Mouse (Mus musculus) liver, embryonic 14 days (tissue): ENCODE data around the gene Brd2. TPM values are rescaled to one million over a fixed set of nuclear protein-coding genes. Genes with fewer than 3 reads are reported as not detected.

Experiments used
- polyA plus RNA-seq: library from polyadenylated mRNA; depleted of rRNA; stranded (reverse); fragments of >200 nt; gene quantifications from 2 replicates; pipeline ENCODE4 v1.2.3, GENCODE M21; 2012; rRNA removed

Gene Brd2
- 53.0 and 53.8 TPM in 2 replicates for polyA plus RNA-seq

GRCm38 (mm10) chr17:34122188-34122984, at the start of gene Brd2:
Gene Brd2 (minus strand): TSS chr17:34122634.

GRCm38 (mm10) chr17:34152923-34153322, 30.5 kb upstream of the Brd2 start, which contains the start of gene H2-DMb1:
Gene H2-DMb1 (plus strand): TSS chr17:34153072.

DNA sequence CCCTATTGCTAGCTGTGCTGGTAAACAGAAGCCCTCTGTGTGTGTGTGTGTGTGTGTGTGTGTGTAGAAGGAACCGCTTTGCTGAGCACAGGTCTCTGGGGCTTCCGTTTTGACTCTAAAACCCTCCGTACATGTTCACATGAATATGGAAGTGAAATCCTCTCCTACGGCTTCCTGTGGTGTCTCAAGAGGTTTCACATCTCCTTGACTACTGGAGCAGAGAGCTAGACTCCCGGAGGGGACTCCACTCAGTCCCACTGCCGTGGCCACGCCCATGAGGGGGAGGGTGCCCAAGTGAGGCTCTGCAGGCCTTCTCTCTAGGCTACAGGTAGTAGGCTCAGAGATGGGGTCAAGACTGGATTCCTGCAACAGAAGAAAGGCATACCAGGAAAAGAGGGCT, 20.6 kb upstream of the Brd2 start, which contains the start of gene H2-DMb2:
TSS of gene H2-DMb2 (plus strand) at position 275 of the 400 bp plus-strand sequence.

GRCm38 (mm10) chr17:34119249-34120179, 2.9 kb downstream of the Brd2 start, which contains the start of gene H2-DMa:
Gene H2-DMa (plus strand): TSS chr17:34119541.

DNA sequence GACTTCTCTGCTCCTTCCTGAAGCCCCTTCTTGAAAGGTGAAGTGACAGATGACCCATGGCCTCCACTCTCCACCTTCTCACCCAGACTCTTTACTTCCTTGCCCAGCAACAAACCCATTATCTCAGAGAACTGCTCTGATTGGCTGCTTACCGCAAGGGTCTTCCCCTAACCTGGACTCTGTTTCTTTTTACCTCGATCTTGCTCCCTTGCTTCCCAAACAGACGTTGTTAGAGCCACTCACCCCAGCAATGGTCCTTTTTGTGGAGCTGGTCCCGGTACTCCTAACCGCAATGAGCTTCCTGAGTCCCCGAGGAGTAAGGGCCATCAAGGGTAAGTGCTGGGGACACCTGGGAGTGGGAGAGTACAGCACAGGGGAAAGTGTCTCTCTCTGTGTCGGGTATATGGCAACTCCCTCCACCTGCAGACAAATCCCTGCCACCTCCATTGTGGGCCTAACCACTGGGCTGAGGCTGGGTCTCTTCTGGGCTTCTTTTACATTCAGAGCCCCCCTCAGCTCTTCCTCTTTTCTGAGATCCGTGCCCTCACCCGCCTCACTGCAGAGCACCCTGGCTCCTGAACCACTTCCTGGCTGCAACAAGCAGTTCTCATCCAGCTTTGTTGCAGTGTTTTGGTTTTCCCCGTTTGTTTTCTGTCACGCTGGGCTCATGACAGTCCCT, 30.1 kb downstream of the Brd2 start, which contains the start of gene H2-Oa:
TSS of gene H2-Oa (plus strand) at position 144 of the 679 bp plus-strand sequence.

Other genes starting within 250 kb of the Brd2 start
- gene Gm7029, start 248.8 kb downstream of the Brd2 start, polyA plus RNA-seq: not detected in 2 replicates
- 37.2 and 40.2 TPM in 2 replicates for gene Kifc1, start 232.0 kb downstream of the Brd2 start, polyA plus RNA-seq
- gene Platr17, start 217.5 kb downstream of the Brd2 start, polyA plus RNA-seq: 0.45 and 0.64 TPM in 2 replicates
- 13.5 and 16.7 TPM in 2 replicates for gene Daxx, start 213.2 kb downstream of the Brd2 start, polyA plus RNA-seq
- 8.7 and 12.3 TPM in 2 replicates for gene Tapbp, start 206.7 kb downstream of the Brd2 start, polyA plus RNA-seq
- 10.9 and 11.4 TPM in 2 replicates for gene Zbtb22, start 206.7 kb downstream of the Brd2 start, polyA plus RNA-seq
- gene Rgl2, start 193.1 kb downstream of the Brd2 start, polyA plus RNA-seq: 15.3 and 15.4 TPM in 2 replicates
- gene Pfdn6, start 182.3 kb downstream of the Brd2 start, polyA plus RNA-seq: 72.9 and 74.1 TPM in 2 replicates
- 17.6 and 21.4 TPM in 2 replicates for gene Wdr46, start 182.0 kb downstream of the Brd2 start, polyA plus RNA-seq
- gene B3galt4, start 171.1 kb downstream of the Brd2 start, polyA plus RNA-seq: 1.0 and 1.2 TPM in 2 replicates
- gene Vps52, start 166.8 kb downstream of the Brd2 start, polyA plus RNA-seq: 15.7 and 18.1 TPM in 2 replicates
- gene Rps18, start 166.6 kb downstream of the Brd2 start, polyA plus RNA-seq: 1,154 and 1,315 TPM in 2 replicates
- 115 and 137 TPM in 2 replicates for gene H2-K1, start 122.3 kb downstream of the Brd2 start, polyA plus RNA-seq
- gene Ring1, start 98.0 kb downstream of the Brd2 start, polyA plus RNA-seq: 9.6 and 10.5 TPM in 2 replicates
- 28.0 and 29.0 TPM in 2 replicates for gene H2-Ke6, start 94.6 kb downstream of the Brd2 start, polyA plus RNA-seq
- 27.2 and 30.7 TPM in 2 replicates for gene Slc39a7, start 91.0 kb downstream of the Brd2 start, polyA plus RNA-seq
- gene Rxrb, start 90.8 kb downstream of the Brd2 start, polyA plus RNA-seq: 15.0 and 18.0 TPM in 2 replicates
- 0.27 and 0.33 TPM in 2 replicates for gene Col11a2, start 83.2 kb downstream of the Brd2 start, polyA plus RNA-seq
- gene H2-Oa, start 30.3 kb downstream of the Brd2 start, polyA plus RNA-seq: 0.32 and 0.41 TPM in 2 replicates
- gene H2-DMa, start 3.1 kb downstream of the Brd2 start, polyA plus RNA-seq: 2.2 and 3.2 TPM in 2 replicates
- gene H2-DMb2, start 20.7 kb upstream of the Brd2 start, polyA plus RNA-seq: 0.18 and 0.41 TPM in 2 replicates
- 0.68 and 1.0 TPM in 2 replicates for gene H2-DMb1, start 30.4 kb upstream of the Brd2 start, polyA plus RNA-seq
- 2.4 and 2.7 TPM in 2 replicates for gene Tap1, start 64.9 kb upstream of the Brd2 start, polyA plus RNA-seq
- 5.4 and 6.2 TPM in 2 replicates for gene Psmb9, start 65.1 kb upstream of the Brd2 start, polyA plus RNA-seq
- 10.8 and 12.8 TPM in 2 replicates for gene Psmb8, start 75.1 kb upstream of the Brd2 start, polyA plus RNA-seq
- gene Tap2, start 80.9 kb upstream of the Brd2 start, polyA plus RNA-seq: 2.8 and 3.3 TPM in 2 replicates
- 0.12 and 0.17 TPM in 2 replicates for gene H2-Ob, start 116.3 kb upstream of the Brd2 start, polyA plus RNA-seq
- 1.5 and 1.9 TPM in 2 replicates for gene H2-Ab1, start 135.1 kb upstream of the Brd2 start, polyA plus RNA-seq
- 1.1 and 1.2 TPM in 2 replicates for gene H2-Aa, start 165.2 kb upstream of the Brd2 start, polyA plus RNA-seq
- 0.48 and 0.78 TPM in 2 replicates for gene H2-Eb1, start 183.2 kb upstream of the Brd2 start, polyA plus RNA-seq
- gene H2-Eb2, start 203.0 kb upstream of the Brd2 start, polyA plus RNA-seq: 0.01 TPM in 1 of 2 replicates, not detected in the other
- gene Btnl2, start 232.2 kb upstream of the Brd2 start, polyA plus RNA-seq: 0.03 TPM in 2 replicates